Mouse (Mus musculus) neural tube, embryonic 10.5 days (tissue): ENCODE measurements around the gene Gsdma3.
"Not testable (repeated sequence)": the region's sequence is repeated elsewhere in the genome, so short reads cannot be mapped to it uniquely, and the experiment has no call there.

Experiments used
- DNase-seq: peaks from one replicate; pipeline ENCODE4 v3.0.0-alpha.2; 2017; ENCODE audit warnings: low spot score; ENCODE audit errors: extremely low spot score

Gsdma3 gene

GRCm38 (mm10) chr11:98595473-98595872, 30.7 kb upstream of the Gsdma3 start:
- no peak for DNase-seq

GRCm38 (mm10) chr11:98595955-98596354, 30.2 kb upstream of the Gsdma3 start:
- no peak for DNase-seq

GRCm38 (mm10) chr11:98597363-98597762, 28.8 kb upstream of the Gsdma3 start:
- peak; percentile 58 for DNase-seq

GRCm38 (mm10) chr11:98597991-98598390, 28.2 kb upstream of the Gsdma3 start, which contains the start of gene Lrrc3c:
TSS of gene Lrrc3c (plus strand) at chr11:98598291.
- DNase-seq, result no peak

GRCm38 (mm10) chr11:98598851-98599290, 27.3 kb upstream of the Gsdma3 start:
- no peak for DNase-seq

DNA sequence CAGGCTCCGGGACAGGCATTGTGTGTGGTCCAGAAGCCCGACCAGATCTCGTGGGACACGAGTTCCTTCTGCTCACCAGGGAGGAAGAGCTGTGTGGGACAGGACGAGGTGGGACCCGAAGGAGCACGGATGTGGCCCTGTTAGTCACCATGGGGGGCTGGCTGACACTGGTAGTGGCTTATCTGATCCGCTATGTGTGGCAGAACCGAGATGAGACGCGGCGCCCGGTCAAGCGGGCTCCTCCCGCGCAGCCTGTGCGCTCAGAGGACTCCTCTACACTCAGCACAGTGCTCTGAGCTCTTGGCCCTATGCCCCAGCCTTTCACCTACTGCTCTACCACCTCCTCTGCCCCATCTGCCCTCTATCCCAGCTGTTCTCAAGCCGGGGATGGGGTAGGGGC, 26.9 kb upstream of the Gsdma3 start:
- no peak for DNase-seq

DNA sequence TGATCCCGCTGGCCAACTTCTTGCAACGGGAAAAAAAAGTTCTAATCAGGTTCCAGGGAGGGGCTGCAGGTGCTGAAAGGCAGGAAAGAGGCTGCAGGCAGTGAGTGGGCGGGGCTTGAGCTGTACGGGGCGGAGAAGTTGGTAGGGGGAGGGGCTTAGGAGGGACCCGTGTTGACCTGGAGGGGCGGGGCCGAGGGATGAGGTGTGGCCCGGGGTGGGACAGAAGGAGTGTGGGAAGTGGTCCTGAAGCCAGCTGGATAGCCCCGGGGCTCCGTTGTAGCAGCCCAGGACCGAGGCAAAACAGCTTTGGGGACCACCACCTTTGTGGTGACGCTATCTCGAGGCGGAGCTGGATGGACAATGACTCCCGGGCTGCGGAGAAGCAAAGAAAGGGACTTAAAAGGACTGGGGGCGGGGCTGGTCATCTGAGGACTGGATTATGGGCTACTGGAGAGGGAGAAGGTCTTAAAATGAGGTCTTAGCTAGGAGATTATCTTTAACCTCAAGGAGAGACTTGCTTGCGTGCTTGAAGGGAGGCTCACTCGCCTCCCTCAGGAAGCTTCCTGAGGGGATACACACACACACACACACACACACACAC, 24.0 kb upstream of the Gsdma3 start:
- DNase-seq, result peak; percentile 56

DNA sequence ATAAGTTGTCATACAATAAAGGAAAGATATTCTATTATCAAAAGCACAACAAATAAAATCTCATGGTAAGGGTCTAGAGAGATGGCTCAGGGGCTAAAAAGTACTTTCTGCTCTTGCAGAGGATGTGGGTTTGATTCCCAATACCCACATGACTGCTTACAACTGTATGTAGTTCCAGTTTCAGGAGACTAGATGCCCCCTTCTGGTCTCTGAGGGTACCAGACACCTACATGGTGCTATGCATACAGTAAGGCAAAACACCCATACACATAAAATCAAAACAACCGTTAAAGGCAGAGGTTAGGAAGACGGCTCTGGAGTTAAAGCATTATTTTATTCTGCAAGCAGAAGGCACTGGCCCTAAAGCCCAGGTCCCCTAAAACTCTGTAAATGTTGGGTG, 22.2 kb upstream of the Gsdma3 start:
- DNase-seq, result no peak

DNA sequence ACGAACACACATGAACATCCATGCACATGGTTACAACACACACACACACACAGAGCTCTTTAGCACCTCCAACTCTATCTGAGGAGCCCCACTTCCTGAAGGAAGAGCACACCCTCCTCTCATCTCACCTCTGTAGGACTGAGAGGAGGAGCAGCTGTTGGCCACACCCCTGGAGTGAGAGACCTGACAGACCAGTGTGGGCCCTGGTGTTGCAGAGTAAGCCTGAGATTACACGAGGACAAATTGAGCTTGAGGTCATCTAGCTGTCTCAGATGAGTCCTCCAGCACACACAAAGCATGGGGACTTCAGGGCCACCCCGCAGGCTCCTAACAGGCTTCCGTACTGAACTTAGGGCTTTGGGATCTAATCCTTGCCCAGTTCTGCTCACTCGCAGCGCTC, 21.2 kb upstream of the Gsdma3 start:
- not testable (repeated sequence) for DNase-seq

GRCm38 (mm10) chr11:98606763-98607162, 19.4 kb upstream of the Gsdma3 start:
- no peak for DNase-seq

DNA sequence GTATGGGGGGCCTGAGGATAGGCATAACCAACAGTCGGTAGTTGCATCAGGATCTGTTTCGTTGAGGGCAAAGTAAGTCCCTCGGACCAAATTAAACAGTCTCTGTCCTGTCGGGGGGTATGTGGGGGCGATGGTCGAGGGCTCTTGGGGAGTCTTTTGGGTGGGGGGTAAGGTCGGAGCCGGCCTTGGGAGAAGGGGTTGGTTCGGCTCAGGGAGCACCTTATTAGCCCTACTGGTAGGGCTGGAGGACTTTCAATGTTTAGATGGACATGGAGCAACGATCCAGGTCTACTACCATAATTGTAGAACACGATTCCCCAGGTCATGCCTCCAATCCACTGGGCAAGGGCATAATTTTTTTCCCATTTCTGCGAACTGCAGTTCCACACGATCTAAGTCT, 5.4 kb upstream of the Gsdma3 start:
- DNase-seq, result no peak

DNA sequence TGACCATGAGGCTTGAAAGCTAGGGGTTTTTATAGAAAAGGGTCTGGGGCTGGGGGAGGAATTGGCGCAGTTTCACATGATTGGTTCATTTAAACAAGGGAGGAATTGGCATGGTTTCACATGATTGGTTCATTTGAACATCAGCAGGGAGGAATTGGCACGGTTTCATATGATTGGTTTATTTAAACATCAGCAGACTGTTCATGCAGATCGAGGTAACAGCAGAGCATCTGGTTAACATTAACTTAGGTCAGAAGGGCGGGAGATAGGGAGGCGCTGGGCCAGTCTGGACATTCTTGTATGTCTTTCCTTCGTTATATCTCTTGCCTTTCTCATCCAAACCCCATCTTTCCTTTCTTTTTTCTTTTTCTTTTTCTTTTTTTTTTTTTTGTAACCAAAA, 2.2 kb upstream of the Gsdma3 start:
- not testable (repeated sequence) for DNase-seq

- not testable (repeated sequence) for DNase-seq
Measured at GRCm38 (mm10) chr11:98624381-98624780, 1.8 kb upstream of the Gsdma3 start.

- no peak for DNase-seq
Measured at GRCm38 (mm10) chr11:98628706-98629105, 2.5 kb downstream of the Gsdma3 start.

DNA sequence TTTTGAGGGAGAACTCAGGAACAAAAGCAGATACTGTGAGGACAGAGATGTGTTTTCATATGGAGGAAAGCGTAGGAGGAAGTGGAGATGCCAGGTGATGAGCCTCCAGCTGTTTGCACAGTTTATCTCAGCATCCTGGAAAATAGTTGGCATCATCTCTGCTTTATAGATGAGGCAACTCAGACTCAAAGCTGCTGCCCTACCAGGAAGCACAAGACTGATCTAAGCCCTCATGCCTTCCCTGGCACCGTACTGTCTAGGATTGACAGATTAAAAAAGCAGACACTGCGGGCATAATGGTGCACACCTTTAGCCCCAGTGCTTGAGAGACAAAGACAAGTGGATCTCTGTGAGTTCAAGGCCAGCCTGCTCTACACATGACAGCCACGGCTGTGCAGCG, 4.5 kb downstream of the Gsdma3 start:
- no peak for DNase-seq

- DNase-seq, result not testable (repeated sequence)
Measured at GRCm38 (mm10) chr11:98635312-98635970, 9.3 kb downstream of the Gsdma3 start.

DNA sequence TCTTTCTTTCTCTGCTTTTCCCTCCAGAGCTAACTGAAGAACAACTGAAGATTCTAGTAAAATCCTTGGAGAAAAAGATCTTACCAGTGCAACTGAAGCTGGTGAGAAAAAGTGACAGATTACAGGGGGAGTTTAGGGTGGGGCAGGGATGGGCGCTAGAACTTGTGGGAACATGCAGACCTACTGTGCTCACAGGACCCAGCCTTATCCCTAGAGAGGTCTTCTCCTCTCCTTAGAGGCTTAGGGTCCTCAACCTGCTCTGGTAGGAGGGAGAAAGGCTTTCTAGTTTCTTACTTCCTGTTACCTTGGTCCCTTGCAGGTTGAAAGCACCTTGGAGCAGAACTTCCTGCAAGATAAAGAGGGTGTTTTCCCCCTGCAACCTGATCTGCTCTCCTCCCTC, 11.3 kb downstream of the Gsdma3 start:
- DNase-seq, result no peak

DNA sequence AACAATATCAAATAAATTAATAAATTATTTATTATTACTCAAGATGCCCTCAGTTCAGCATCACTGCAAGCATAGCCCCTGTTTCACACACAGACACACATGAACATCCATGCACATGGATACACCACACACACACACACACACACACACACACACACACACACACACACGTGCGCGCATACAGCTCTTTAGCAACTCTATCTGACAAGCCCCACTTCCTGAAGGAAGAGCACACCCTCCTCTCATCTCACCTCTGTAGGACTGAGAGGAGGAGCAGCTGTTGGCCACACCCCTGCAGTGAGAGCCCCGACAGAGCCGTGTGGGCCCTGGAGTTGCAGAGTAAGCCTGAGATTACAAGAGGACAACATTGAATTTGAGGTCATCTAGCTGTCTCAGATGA, 13.9 kb downstream of the Gsdma3 start:
- DNase-seq, result no peak

- DNase-seq, result no peak
Measured at GRCm38 (mm10) chr11:98644757-98645156, 18.6 kb downstream of the Gsdma3 start.

DNA sequence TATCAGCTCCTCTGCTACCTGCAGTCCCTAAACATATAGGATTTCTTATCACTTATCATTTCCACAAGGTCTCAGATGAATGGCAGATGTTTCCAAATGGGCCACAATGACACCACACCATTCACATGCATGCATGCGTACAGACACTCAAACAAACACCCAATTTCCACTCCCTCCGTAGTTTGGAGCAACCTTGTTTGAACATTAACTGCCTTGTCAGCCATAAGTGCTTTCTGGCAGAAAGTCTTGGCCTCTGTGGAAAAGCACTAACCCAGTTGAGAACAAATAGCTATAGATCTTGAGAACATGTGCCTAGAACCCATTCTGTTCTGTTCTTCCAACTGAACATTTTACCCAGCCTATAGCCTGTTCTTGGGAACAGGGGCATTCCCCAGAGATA, 19.8 kb downstream of the Gsdma3 start:
- no peak for DNase-seq

DNA sequence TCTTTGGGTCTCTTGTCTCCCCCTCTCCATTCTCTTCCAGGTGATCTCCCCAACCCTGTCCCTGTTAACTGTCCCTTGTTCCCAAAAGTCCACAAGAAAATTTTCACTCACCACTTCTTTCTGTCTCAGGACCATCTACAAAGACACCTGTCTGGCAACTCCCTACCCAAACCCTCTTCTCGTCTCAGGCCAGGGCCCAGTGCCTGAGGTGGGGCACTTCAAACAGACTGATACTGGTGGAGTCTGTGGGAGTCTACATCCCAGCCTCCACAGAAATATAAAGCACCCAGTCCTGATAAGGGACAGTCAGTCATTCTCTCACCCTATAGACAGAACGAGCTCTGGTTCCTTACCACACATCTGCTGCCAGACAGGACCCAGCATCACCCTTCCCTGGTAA, 20.3 kb downstream of the Gsdma3 start, which contains the start of gene Gsdma2:
Gsdma2 (plus strand) TSS at position 301 of the 400 bp plus-strand sequence.
- no peak for DNase-seq

DNA sequence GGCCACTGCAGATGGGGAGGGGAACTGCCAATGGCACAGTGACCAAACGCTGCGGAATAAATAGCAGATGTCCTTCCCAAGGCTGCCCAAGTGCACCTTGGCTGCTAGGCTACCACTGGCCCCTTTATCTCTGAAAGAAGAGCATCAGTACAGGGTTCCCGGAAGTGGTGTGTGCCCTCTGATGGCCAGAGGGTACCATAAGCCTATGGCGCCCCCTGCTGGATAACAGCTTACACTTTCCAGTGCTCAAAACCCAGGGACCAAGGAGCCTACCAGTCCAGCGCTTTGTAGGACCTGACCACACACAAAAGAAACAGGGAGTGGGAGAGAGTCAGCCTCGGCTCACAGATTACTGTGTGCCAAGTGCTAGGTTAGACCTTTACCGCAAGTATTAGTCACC, 28.9 kb downstream of the Gsdma3 start:
- peak; percentile 53 for DNase-seq

GRCm38 (mm10) chr11:98660517-98660916, 34.4 kb downstream of the Gsdma3 start:
- peak; percentile 26 for DNase-seq
